Mouse (Mus musculus): ENCODE data around the gene Nos1.

The Nos1 gene

DNA sequence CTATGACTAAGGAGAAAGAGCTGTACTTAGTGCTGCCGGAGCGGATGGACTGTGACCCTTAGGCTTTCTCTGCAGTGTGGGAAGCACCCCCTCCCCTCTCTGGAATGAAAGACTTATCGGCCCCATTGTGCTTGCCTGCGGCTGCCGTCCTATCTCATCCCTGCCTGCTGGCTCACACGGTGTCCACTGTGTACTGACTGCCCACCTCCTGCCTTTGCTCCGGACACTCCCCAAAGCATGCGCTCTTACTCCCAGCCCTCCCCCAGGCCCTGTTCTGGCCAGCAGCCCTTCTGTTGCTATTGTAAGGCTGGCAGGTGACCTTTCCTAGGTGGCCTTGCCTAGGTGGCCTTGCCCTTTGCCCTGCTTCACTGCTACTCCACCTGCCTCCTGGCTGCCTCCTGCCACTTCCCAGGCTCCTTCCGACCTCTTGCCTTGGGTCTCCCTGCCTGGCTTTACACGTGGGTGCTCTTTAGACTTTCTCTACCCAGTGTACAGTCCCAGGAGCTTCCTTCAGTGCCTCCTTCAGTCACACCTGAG is 216.7 kb downstream of the Nos1 start:
- no peak for DNase-seq (ENCODE audit: low spot score in 2 of 2)

DNA sequence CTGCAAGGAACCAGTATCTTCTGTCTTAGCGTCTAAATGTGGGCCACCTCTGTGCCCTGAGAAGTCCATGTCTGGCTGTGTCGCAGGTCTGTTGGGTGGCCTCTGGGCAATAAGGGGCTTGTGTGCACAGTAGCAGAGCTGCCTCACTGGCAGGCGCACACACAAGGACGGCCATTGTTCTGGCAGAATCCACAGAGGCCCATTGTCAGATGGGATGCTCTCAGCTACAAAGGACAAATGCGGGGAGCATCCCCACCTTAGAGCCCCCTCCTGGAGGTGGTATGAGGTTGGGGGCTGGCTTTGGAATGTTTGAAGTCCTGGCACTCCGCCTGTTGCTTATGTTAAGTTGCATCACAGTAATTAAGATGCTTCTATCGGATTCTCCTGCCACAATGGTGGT is 218.2 kb downstream of the Nos1 start:
- DNase-seq (ENCODE audit: low spot score in 2 of 2) = no peak

GRCm38 (mm10) chr5:117999584-117999983 is 218.8 kb downstream of the Nos1 start:
- no peak for DNase-seq (ENCODE audit: low spot score in 2 of 2)

- peak; percentile 16 to 45 for DNase-seq (ENCODE audit: low spot score in 2 of 2)
Observed at GRCm38 (mm10) chr5:118002059-118002458, 221.2 kb downstream of the Nos1 start.

DNA sequence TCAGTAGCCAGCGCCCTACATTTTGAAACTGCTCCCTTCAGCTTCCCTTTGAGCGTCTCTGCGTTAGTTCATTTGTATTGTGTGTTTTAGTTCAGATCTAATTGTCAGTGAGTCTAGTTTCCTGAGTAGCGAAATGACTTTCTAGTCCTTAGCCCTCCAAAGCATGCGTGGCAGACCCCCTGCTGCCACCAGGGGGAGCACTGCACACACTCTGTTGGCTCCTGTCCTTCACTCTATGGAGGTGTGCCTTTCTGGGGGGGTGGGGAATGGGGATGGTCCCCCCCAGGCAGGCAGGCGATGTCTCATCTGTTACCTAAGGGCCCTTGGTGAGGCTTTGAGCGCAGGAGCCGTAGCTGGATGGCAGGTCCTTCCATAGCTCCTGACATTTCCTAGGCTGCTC is 223.8 kb downstream of the Nos1 start:
- no peak for DNase-seq (ENCODE audit: low spot score in 2 of 2)

GRCm38 (mm10) chr5:118005728-118006127 is 224.9 kb downstream of the Nos1 start:
- DNase-seq (ENCODE audit: low spot score in 2 of 2) = no peak

DNA sequence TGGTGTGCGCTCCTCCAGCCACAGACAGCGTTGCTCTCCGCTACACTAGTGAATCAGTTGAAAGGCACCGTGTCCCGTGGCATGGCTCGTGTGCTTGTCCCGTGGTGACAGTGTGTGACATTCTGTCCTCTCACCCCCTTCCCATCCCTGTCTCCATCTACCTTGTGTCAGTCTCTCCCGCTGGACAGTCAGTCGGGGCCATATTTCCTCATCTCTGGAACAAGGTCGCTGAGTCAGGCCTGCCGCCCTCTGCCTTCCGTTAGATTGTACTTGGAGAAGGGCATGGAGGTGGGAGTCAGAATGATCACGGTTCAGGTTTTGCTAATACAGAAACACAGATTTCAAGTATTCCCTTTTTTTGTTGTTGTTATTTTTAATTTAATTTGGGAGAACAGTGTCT is 227.5 kb downstream of the Nos1 start:
- DNase-seq (ENCODE audit: low spot score in 2 of 2) = no peak

Measured in urinary bladder, adult 18-20 months (tissue).